Mouse (Mus musculus): ENCODE measurements around the gene Sprtn.

GRCm38 (mm10) chr8:124910349-124910748 lies 12.7 kb downstream of the Sprtn start:
- TF ChIP-seq CTCF (IDR thresholded peaks at IDR 0.05; ENCODE audit: low read depth, low read length) (no peak), POLR2A (IDR thresholded peaks at IDR 0.05; ENCODE audit: borderline replicate concordance, low read depth, low read length) (no peak)
